Mouse (Mus musculus) liver, embryonic 15.5 days (tissue): ENCODE results near the gene Ofd1. TPM values are rescaled to one million over a fixed set of nuclear protein-coding genes. Genes with fewer than 3 reads are reported as not detected.
A peak's percentile ranks its signal among the peaks of the same experiment; 100 is the strongest.

Experiments
- ATAC-seq: fragments of 200-750 bp; cut with Nextera tagmentation; 2 replicates; pipeline ENCODE4 v1.8.0; 2017; ENCODE audit warnings: moderate number of reproducible peaks, mild to moderate bottlenecking, moderate library complexity; ENCODE audit not compliant: insufficient read depth
- H3K27ac ChIP-seq: fragments of 300-500 bp; sonication (generic); replicated peaks from 2 replicates; pipeline ENCODE4 v1.5.1; 2015; ENCODE audit warnings: mild to moderate bottlenecking, inconsistent platforms
- H3K27me3 ChIP-seq: fragments of 300-500 bp; sonication (generic); 2 replicates; pipeline ENCODE4 v1.6.1; 2015; ENCODE audit warnings: mild to moderate bottlenecking, inconsistent platforms
- H3K36me3 ChIP-seq: fragments of 300-500 bp; sonication (generic); replicated peaks from 2 replicates; pipeline ENCODE4 v1.6.1; 2015; ENCODE audit warnings: moderate library complexity, mild to moderate bottlenecking, inconsistent platforms
- H3K4me1 ChIP-seq: fragments of 300-500 bp; sonication (generic); replicated peaks from 2 replicates; pipeline ENCODE4 v1.6.1; 2015; ENCODE audit warnings: inconsistent platforms
- H3K4me2 ChIP-seq: fragments of 300-500 bp; sonication (generic); 2 replicates; pipeline ENCODE4 v1.6.1; 2015; ENCODE audit warnings: moderate library complexity, mild to moderate bottlenecking, inconsistent platforms
- H3K4me3 ChIP-seq: fragments of 300-500 bp; sonication (generic); replicated peaks from 2 replicates; pipeline ENCODE4 v1.5.1; 2015; ENCODE audit warnings: mild to moderate bottlenecking, inconsistent platforms
- H3K9ac ChIP-seq: fragments of 300-500 bp; sonication (generic); 2 replicates; pipeline ENCODE4 v1.6.1; 2015; ENCODE audit warnings: moderate library complexity, mild to moderate bottlenecking, inconsistent platforms
- H3K9me3 ChIP-seq: fragments of 300-500 bp; sonication (generic); replicated peaks from 2 replicates; pipeline ENCODE4 v1.6.1; 2016; ENCODE audit warnings: inconsistent platforms
- WGBS: fragments of 180-500 bp; shearing (Covaris S2); methylation state at CpG from one replicate; pipeline ENCODE4 v1.1.7; 2015; ENCODE audit warnings: mixed read lengths; ENCODE audit not compliant: insufficient replicate concordance; 5-methylcytosine and 5-hydroxymethylcytosine counted together
- polyA plus RNA-seq: library from polyadenylated mRNA; unstranded; fragments of >200 nt; fragmentation: Nextera tagmentation; extraction: Ambion mirVana; gene quantifications from 2 replicates; pipeline ENCODE4 v1.2.1, GENCODE M21; 2015

Ofd1 gene
- 2.1 and 2.2 TPM in 2 replicates for polyA plus RNA-seq

DNA sequence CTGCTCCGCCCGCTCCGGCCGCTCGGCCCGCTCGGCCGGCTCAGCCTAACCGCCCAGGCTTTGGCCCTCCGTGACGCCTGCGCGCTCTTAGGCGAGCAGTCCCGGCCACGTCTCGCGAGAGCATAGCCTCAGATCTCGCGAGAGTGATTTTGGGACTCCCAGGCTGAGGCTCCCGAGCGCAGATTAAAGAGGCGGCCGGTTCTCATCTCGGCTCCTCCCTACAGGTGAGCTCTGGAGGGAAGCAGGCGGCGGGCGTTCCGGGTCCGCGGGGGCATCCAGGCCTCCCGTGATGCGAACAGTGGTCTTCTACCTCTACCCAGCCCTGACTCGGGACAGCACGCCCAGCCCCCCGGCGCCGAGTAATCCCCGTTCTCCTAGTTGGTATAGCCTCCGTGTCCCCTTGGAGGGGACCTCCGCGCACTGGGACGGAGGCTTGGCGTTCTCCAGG lies at the start of gene Ofd1:
Gene Ofd1, minus strand, starts transcription at position 89 of the 448 bp plus-strand sequence.
- H3K4me2 ChIP-seq, result peak within 1 kb of the TSS; percentile 72
- H3K27me3 ChIP-seq, result no peaks in the 10 kb centered on the region; the same call in none of the 2 replicates
- ATAC-seq, result peak; percentile 99
- no peaks in the 10 kb centered on the region for H3K9me3 ChIP-seq
- peaks cover 17% of the 10 kb centered on the region; the same call in 1 of the 2 replicates for H3K4me1 ChIP-seq
- peak within 1 kb of the TSS; percentile 70 for H3K4me3 ChIP-seq
- peak within 1 kb of the TSS; percentile 74 for H3K9ac ChIP-seq
- 11% methylated on average over 42 of the region's 44 CpGs for WGBS
- no peaks in the 10 kb centered on the region for H3K36me3 ChIP-seq
- H3K27ac ChIP-seq, result peak within 1 kb of the TSS; percentile 78

GRCm38 (mm10) chrX:166479365-166479983 lies 39.0 kb upstream of the Ofd1 start, which contains the start of gene Rab9:
TSS of gene Rab9 (minus strand) at chrX:166479867.
- Histone ChIP-seq H3K4me3 (peak within 1 kb of the TSS; percentile 72), H3K27ac (peak within 1 kb of the TSS; percentile 76), H3K4me2 (peak within 1 kb of the TSS; percentile 68), H3K9me3 (no peaks in the 10 kb centered on the region), H3K36me3 (no peaks in the 10 kb centered on the region), H3K4me1 (0 out of 2 replicates have a peak, but pooled peaks cover 2% of the 10 kb centered on the region), H3K9ac (peak within 1 kb of the TSS; percentile 70), H3K27me3 (no peaks in the 10 kb centered on the region)
- peak; percentile 96 for ATAC-seq
- WGBS, result 17% methylated on average over 41 of the region's 41 CpGs

DNA sequence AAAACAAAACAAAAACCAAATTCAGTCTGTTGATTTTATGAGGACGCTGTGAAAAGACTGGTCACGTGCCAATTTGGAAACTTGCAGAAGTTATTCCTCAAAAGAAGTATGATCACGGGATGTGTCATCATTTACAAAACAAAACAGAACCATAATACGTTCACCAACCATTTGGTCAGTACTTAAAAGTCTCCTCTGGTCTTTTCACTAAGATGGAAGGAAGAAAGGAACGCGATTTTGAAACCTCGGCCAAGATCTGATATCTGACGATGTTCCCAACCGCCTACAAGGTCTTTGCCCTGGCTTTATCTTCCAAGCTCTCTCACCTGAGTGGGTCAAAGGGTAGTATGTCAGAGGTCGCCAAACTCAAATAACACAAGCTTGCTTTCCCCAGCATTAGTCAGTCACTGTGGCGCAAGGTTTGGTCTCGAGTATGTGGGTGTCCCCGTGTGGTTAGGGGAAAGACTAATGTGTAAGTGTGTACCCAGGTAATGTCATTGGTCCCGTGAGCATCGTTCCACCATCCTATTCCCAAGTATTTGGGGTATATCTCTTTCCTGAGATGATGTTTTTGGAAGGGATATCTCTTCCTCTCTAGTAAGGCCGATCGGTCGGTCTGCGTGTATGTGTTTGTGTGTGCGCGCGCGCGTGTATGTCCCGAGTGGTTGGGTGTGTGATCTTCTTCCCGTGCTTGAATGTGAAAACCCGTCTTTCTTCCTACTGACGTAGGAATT lies 38.3 kb upstream of the Ofd1 start:
- Histone ChIP-seq H3K9ac (peak overlapping the region; percentile 70), H3K4me1 (0 out of 2 replicates have a peak, but pooled peaks cover 2% of the 10 kb centered on the region), H3K27ac (peak overlapping the region; percentile 76), H3K9me3 (no peaks in the 10 kb centered on the region), H3K27me3 (no peaks in the 10 kb centered on the region), H3K4me3 (peak overlapping the region; percentile 72), H3K4me2 (peak overlapping the region; percentile 68), H3K36me3 (no peaks in the 10 kb centered on the region)
- peak; percentile 37 for ATAC-seq
- whole genome bisulfite sequencing, result 17% methylated on average over 28 of the region's 28 CpGs

DNA sequence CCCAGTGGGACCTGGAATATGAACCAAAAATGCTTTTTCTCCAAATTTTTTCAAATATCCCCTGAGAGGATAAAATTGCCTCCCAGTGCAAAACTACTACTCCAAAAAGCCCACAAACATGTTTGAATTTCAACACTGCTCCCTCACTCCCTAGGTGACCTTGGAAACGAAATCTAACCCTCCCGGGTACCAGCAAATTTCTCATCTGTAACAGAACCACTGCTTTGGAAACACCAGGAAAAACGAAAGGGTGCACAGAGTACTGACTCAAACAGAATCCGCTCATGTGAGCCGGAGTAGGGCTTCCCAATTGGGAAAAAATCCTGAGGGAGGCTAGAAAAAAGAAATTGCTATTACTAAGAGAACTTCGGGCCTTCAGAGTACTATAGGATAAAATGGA lies 36.9 kb upstream of the Ofd1 start:
- WGBS, result 60% methylated on average over 6 of the region's 6 CpGs
- H3K4me1 ChIP-seq, result 0 out of 2 replicates have a peak, but pooled peaks cover 2% of the 10 kb centered on the region
- H3K27me3 ChIP-seq, result no peaks in the 10 kb centered on the region
- H3K27ac ChIP-seq, result no peak overlapping the region
- ATAC-seq, result no peak
- H3K9me3 ChIP-seq, result no peaks in the 10 kb centered on the region
- H3K4me3 ChIP-seq, result peak overlapping the region; percentile 3; the same call in 1 of the 2 replicates
- no peaks in the 10 kb centered on the region for H3K36me3 ChIP-seq
- H3K4me2 ChIP-seq, result peak overlapping the region; percentile 68; the same call in 1 of the 2 replicates
- H3K9ac ChIP-seq, result no peak overlapping the region

GRCm38 (mm10) chrX:166472612-166473011 lies 32.1 kb upstream of the Ofd1 start:
- H3K27me3 ChIP-seq, result no peaks in the 10 kb centered on the region
- H3K36me3 ChIP-seq, result peaks cover 3% of the 10 kb centered on the region; the same call in 1 of the 2 replicates
- H3K9ac ChIP-seq, result no peak overlapping the region
- 64% methylated on average over 6 of the region's 6 CpGs for WGBS
- H3K9me3 ChIP-seq, result no peaks in the 10 kb centered on the region
- ATAC-seq, result no peak
- no peaks in the 10 kb centered on the region for H3K4me1 ChIP-seq
- H3K4me3 ChIP-seq, result no peak overlapping the region
- H3K27ac ChIP-seq, result no peak overlapping the region
- no peak overlapping the region for H3K4me2 ChIP-seq

DNA sequence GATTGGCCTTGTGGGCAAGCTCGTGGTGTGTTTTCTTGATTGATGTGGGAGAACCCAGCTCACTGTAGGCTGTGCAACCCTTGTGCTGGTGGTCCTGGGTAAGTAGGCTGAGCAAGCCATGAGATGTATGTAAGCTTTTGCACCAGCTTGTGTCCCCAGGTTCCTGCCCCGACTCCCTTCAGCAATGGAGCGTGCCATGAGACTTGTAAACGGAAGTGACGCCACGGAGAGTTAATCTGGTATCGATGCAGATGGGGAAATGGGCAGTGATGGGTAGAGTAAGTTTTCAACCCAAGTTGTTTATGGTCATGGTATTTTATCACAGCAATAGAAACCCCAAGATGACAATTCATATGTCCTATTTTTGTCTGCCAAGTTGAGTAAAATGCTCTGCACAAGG lies 27.8 kb upstream of the Ofd1 start:
- Histone ChIP-seq H3K4me3 (no peak overlapping the region), H3K4me1 (no peaks in the 10 kb centered on the region), H3K9me3 (no peaks in the 10 kb centered on the region), H3K9ac (no peak overlapping the region), H3K36me3 (peaks cover 3% of the 10 kb centered on the region; the same call in 1 of the 2 replicates), H3K27me3 (no peaks in the 10 kb centered on the region), H3K4me2 (no peak overlapping the region), H3K27ac (no peak overlapping the region)
- ATAC-seq, result no peak
- WGBS, result 83% methylated on average over 7 of the region's 7 CpGs

DNA sequence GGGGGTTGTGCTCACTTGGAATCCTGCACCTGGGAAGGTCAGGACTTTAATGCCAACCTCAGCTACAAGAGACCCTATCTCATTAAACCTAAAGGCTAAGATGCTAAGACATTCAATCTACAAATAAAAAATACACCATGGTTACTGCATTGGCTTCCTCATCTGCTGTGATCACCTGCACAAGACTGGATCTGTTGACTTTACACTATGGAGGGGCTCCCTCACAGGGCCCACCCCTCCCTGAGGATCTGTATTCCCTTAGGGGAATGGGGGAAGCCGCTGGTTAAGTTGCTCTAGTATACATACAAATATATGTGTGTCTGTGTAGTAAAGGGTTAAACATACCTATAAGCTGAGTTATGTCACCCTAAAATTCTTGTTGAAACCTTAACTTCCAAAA lies 15.0 kb upstream of the Ofd1 start:
- H3K27ac ChIP-seq, result no peak overlapping the region
- no peak overlapping the region for H3K9ac ChIP-seq
- no peak overlapping the region for H3K4me2 ChIP-seq
- H3K9me3 ChIP-seq, result no peaks in the 10 kb centered on the region
- WGBS, result 94% methylated on average over 1 of the region's 1 CpGs
- no peaks in the 10 kb centered on the region for H3K4me1 ChIP-seq
- no peaks in the 10 kb centered on the region for H3K27me3 ChIP-seq
- ATAC-seq, result no peak
- H3K4me3 ChIP-seq, result no peak overlapping the region
- peaks cover 12% of the 10 kb centered on the region; the same call in 1 of the 2 replicates for H3K36me3 ChIP-seq

- Histone ChIP-seq H3K9me3 (no peaks in the 10 kb centered on the region), H3K27ac (no peak overlapping the region), H3K4me3 (no peak overlapping the region), H3K4me1 (no peaks in the 10 kb centered on the region), H3K9ac (no peak overlapping the region), H3K4me2 (no peak overlapping the region), H3K27me3 (no peaks in the 10 kb centered on the region), H3K36me3 (peaks cover 12% of the 10 kb centered on the region; the same call in 1 of the 2 replicates)
- WGBS, result 55% methylated on average over 3 of the region's 3 CpGs
- ATAC-seq, result no peak
Observed at GRCm38 (mm10) chrX:166454331-166454730, 13.8 kb upstream of the Ofd1 start.

- no peaks in the 10 kb centered on the region for H3K4me1 ChIP-seq
- no peak overlapping the region for H3K9ac ChIP-seq
- peaks cover 12% of the 10 kb centered on the region; the same call in 1 of the 2 replicates for H3K36me3 ChIP-seq
- no peak overlapping the region for H3K4me2 ChIP-seq
- no peak overlapping the region for H3K4me3 ChIP-seq
- no peaks in the 10 kb centered on the region for H3K9me3 ChIP-seq
- WGBS, result 39% methylated on average over 6 of the region's 6 CpGs
- H3K27ac ChIP-seq, result no peak overlapping the region
- no peaks in the 10 kb centered on the region for H3K27me3 ChIP-seq
- no peak for ATAC-seq
Observed at GRCm38 (mm10) chrX:166453532-166453931, 13.0 kb upstream of the Ofd1 start.

DNA sequence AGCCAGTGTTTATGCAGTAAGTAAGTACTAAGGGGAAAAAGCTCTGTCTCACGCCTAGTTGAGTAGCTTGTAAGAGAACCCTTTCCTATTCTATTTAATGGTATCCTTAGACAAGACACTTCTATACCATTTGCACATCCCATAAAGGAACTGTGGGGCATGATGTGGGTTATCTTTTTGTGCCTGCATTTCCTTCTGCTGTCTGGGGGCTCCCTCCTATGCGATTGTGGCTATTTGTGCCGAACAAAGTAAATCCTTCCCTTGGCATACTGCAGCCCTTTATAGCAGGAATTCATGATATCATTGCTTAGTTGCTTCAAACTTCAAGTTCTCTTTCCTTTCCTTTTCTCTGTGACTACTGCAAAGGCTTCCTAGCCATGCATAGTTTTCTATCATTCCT lies 4.0 kb upstream of the Ofd1 start:
- H3K9me3 ChIP-seq, result no peaks in the 10 kb centered on the region
- no peaks in the 10 kb centered on the region for H3K36me3 ChIP-seq
- no peaks in the 10 kb centered on the region; the same call in 1 of the 2 replicates for H3K27me3 ChIP-seq
- no peak overlapping the region for H3K9ac ChIP-seq
- ATAC-seq, result no peak
- no peak overlapping the region for H3K27ac ChIP-seq
- peaks cover 15% of the 10 kb centered on the region; the same call in 1 of the 2 replicates for H3K4me1 ChIP-seq
- 37% methylated on average over 3 of the region's 3 CpGs for WGBS
- H3K4me2 ChIP-seq, result no peak overlapping the region
- H3K4me3 ChIP-seq, result no peak overlapping the region

DNA sequence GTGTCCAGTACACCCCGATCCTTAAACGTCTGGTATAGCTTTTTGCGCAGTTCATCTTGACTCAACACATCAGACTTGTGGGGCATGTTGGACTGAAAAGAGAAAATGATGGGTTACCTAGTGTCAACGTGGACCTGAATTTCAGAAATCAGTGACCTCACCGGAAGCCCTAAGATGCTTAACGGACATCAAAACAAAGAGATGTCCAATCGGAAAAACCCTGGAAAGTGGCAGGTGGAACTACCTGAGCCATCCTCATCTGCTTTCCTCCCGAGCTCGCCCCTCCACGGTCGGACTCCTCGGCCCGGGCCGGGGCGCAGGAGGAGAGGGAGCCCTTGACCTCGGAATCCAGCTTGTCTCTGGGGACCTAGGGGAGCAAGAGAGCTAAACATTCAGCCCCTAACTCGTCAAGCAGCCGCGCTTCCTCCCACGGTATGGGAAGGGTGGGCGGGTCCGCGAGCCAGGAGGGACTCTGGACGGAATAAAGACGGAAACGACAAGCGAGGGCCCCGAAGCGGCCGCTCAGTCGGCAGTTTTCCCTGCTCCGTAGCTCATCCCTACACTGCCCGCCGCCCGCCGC lies 378 bp downstream of the Ofd1 start, which contains the start of gene Trappc2:
Gene Trappc2, plus strand, starts transcription at position 539 of the 580 bp plus-strand sequence.
- Histone ChIP-seq H3K9ac (peak within 1 kb of the TSS; percentile 74), H3K4me2 (peak within 1 kb of the TSS; percentile 72), H3K4me1 (peaks cover 12% of the 10 kb centered on the region; the same call in 1 of the 2 replicates), H3K4me3 (peak within 1 kb of the TSS; percentile 70), H3K36me3 (0 out of 2 replicates have a peak, but pooled peaks cover 2% of the 10 kb centered on the region), H3K27me3 (no peaks in the 10 kb centered on the region; the same call in none of the 2 replicates), H3K9me3 (no peaks in the 10 kb centered on the region), H3K27ac (peak within 1 kb of the TSS; percentile 78)
- 11% methylated on average over 32 of the region's 36 CpGs for WGBS
- peak; percentile 68 for ATAC-seq
